Mouse (Mus musculus): ENCODE data around the gene Pax3. TPM values are rescaled to one million over a fixed set of nuclear protein-coding genes. Genes with fewer than 3 reads are reported as not detected.

The Pax3 gene
- polyA plus RNA-seq, 1 experiment: 6.6 TPM

DNA sequence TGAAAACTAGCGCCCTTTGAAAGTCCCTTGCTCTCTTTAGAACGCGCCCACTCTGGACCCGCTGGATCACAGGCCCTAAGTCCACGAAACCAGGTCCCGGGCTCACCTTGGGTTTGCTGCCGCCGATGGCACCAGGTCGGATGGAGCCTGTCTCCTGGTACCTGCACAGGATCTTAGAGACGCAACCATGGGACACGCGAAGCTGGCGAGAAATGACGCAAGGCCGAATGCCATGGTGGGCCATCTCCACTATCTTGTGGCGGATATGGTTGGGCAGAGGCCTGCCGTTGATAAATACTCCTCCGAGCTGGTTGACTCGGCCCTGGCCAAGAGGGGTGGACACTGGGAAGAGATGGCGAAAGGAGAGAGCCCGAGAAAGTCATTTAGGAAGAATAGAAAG lies 1.8 kb downstream of the Pax3 start:
- Histone ChIP-seq H3K27ac (ENCODE audit: control insufficient read depth, insufficient read depth, low read depth, low read length, poor library complexity) (no peak overlapping the region), H3K4me3 (replicated peaks; ENCODE audit: control insufficient read depth, low read depth, low read length) (no peak overlapping the region), H3K4me1 (ENCODE audit: control insufficient read depth, insufficient read depth, low read length) (no peaks in the 10 kb centered on the region)
- TF ChIP-seq POLR2A (IDR thresholded peaks at IDR 0.05; ENCODE audit: borderline replicate concordance, control insufficient read depth, low read depth, low read length) (no peak), CTCF (IDR thresholded peaks at IDR 0.05; ENCODE audit: control insufficient read depth, insufficient read depth, low read length) (no peak)
- WGBS: 11% methylated on average over 21 of the region's 21 CpGs

DNA sequence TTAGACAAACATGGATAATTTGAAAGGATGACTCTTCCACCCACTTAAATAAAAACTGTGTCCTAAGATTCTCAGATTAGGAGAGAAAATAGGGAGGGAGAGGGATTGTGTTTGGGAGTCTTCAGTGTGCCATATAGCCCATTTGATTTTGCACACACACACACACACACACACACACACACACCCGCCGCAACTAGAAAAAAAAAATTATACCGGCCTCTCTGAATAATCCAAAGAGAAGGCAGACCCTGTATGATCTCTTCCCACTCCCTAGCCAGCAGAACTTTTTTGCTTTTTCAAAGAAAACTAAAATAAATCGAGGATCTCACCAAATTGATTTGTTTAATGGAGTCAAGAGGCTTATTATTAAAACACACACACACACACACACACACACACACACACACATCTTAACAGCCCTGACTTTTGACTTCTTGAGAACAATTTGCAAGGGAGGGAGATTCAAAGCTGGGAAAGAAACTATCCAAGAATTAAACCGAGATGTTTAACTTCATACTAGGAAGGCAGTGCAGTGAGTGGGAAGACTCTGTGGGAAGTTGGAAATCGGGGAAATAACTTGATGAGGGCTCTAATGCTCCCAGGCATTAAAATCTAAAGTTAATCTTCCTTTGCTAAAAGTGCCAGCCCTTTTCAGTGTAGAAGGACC lies 2.4 kb downstream of the Pax3 start:
- WGBS: 7% methylated on average over 6 of the region's 6 CpGs
- Histone ChIP-seq H3K27ac (ENCODE audit: control insufficient read depth, insufficient read depth, low read depth, low read length, poor library complexity) (no peak overlapping the region), H3K4me1 (ENCODE audit: control insufficient read depth, insufficient read depth, low read length) (no peaks in the 10 kb centered on the region), H3K4me3 (replicated peaks; ENCODE audit: control insufficient read depth, low read depth, low read length) (no peak overlapping the region)
- TF ChIP-seq CTCF (IDR thresholded peaks at IDR 0.05; ENCODE audit: control insufficient read depth, insufficient read depth, low read length) (no peak), POLR2A (IDR thresholded peaks at IDR 0.05; ENCODE audit: borderline replicate concordance, control insufficient read depth, low read depth, low read length) (no peak)

DNA sequence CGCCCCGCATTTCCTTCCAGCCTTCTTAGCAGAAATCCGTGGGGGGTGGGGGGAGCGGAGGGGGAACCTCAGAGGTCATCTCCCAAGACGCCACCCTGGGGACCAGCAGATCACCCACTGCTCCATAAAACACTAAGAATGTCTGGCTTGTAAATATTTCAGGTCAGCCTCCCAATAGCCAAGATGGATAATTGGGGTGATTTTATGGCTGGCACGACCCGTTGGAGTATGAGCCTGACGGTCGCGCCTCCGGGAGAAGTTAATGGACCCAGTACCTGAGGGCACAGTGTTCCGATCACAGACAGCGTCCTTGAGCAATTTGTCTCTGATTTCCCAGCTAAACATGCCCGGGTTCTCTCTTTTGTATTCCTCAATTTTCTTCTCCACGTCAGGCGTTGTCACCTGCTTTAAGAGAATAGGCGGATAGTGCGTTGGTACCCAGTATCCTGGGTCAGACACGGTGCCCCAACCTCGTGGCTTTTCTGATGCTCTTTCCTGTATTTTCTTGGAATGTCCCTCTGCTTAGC lies 3.4 kb downstream of the Pax3 start:
- H3K4me3 ChIP-seq (replicated peaks; ENCODE audit: control insufficient read depth, low read depth, low read length): no peak overlapping the region
- no peaks in the 10 kb centered on the region for H3K4me1 ChIP-seq (ENCODE audit: control insufficient read depth, insufficient read depth, low read length)
- WGBS: 8% methylated on average over 20 of the region's 20 CpGs

DNA sequence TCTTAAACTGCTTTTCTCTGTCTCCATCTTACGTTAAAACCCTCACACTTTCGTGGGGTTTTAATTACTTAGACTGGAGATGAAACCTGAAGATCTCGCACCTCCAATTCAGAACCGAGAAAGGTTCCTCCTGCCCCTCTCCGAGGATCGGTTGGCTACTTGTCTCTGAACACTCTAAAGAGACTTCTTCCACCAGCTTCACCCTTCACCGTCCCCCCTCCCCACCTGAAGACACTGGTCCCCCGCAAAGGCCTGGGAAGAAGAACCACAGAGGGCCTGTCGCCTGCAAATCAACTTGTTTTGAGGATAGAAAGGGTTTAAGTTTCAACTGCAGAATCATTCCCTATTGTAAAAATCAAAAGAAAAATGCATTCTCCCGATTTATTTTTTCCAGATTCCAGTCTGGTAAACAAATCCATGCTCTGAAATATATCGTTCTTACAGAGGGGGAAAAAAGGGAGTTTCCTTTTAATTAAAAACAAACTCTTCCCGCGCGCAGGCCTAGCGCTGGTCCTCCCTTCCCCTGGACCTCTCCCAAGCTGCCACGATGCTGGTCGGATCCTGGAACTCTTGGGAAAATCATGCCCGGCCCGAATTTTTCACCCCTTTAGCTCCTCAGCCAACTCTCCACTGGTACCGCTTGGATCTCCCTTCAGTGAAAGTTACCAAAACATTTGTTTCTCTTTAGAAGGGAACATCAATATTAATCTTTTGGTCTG lies 4.0 kb downstream of the Pax3 start:
- 7% methylated on average over 20 of the region's 20 CpGs for WGBS
- Histone ChIP-seq H3K4me3 (replicated peaks; ENCODE audit: control insufficient read depth, low read depth, low read length) (no peak overlapping the region), H3K27ac (ENCODE audit: control insufficient read depth, insufficient read depth, low read depth, low read length, poor library complexity) (no peak overlapping the region), H3K4me1 (ENCODE audit: control insufficient read depth, insufficient read depth, low read length) (no peaks in the 10 kb centered on the region)
- no peak for TF ChIP-seq CTCF (IDR thresholded peaks at IDR 0.05; ENCODE audit: control insufficient read depth, insufficient read depth, low read length)
- TF ChIP-seq POLR2A (IDR thresholded peaks at IDR 0.05; ENCODE audit: borderline replicate concordance, control insufficient read depth, low read depth, low read length): no peak

More for the DNA sequence above, 3.4 kb downstream of the Pax3 start:
- TF ChIP-seq CTCF (IDR thresholded peaks at IDR 0.05; ENCODE audit: control insufficient read depth, insufficient read depth, low read length): no peak
- no peak for TF ChIP-seq POLR2A (IDR thresholded peaks at IDR 0.05; ENCODE audit: borderline replicate concordance, control insufficient read depth, low read depth, low read length)
- no peak overlapping the region for H3K27ac ChIP-seq (ENCODE audit: control insufficient read depth, insufficient read depth, low read depth, low read length, poor library complexity)

DNA sequence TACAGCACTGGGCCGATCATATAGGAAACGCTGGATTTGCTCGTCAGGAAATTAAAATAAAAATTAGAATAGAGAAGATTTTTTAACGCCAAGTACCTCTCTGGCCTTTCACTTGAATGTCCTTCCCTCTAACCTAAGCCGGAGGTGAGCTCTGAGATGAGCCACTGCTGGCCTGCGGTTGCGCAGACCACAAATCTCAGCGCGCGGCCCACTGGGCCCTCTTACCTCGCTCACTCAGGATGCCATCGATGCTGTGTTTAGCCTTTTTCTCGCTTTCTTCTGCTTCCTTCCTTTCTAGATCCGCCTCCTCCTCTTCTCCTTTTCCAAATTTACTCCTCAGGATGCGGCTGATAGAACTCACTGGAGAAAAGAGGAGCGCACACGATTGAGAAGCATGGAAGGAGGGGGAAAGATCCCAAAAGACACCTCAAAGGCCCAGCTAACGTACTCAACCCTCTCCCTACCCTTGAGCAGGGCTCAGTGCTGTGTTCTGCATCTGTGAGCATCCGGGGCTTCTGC lies 4.7 kb downstream of the Pax3 start:
- WGBS: 8% methylated on average over 19 of the region's 19 CpGs
- no peak for TF ChIP-seq CTCF (IDR thresholded peaks at IDR 0.05; ENCODE audit: control insufficient read depth, insufficient read depth, low read length)
- TF ChIP-seq POLR2A (IDR thresholded peaks at IDR 0.05; ENCODE audit: borderline replicate concordance, control insufficient read depth, low read depth, low read length): no peak
- Histone ChIP-seq H3K4me1 (ENCODE audit: control insufficient read depth, insufficient read depth, low read length) (no peaks in the 10 kb centered on the region), H3K4me3 (replicated peaks; ENCODE audit: control insufficient read depth, low read depth, low read length) (no peak overlapping the region), H3K27ac (ENCODE audit: control insufficient read depth, insufficient read depth, low read depth, low read length, poor library complexity) (no peak overlapping the region)

DNA sequence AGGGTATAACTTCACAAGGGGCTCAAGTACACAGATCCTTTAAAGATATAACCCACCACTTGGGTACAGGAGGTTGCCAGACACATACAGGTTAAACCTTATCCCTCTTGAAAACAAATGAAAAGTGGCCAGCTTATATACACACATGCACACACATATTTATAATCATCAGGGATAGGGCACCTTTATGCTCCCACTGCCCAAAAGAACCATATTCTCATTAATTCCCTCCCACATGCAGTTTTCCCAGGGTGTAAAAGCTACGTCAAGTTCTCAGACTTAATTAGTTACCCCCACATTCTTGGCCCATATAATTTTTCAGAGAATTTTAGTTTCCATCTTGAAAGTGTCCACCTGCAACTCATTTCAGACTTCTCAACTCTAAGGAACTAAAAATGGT lies 5.2 kb downstream of the Pax3 start:
- no peak overlapping the region for H3K4me3 ChIP-seq (replicated peaks; ENCODE audit: control insufficient read depth, low read depth, low read length)
- TF ChIP-seq POLR2A (IDR thresholded peaks at IDR 0.05; ENCODE audit: borderline replicate concordance, control insufficient read depth, low read depth, low read length) (no peak), CTCF (IDR thresholded peaks at IDR 0.05; ENCODE audit: control insufficient read depth, insufficient read depth, low read length) (no peak)
- no peak overlapping the region for H3K27ac ChIP-seq (ENCODE audit: control insufficient read depth, insufficient read depth, low read depth, low read length, poor library complexity)
- no peaks in the 10 kb centered on the region for H3K4me1 ChIP-seq (ENCODE audit: control insufficient read depth, insufficient read depth, low read length)
- 54% methylated on average over 1 of the region's 1 CpGs for WGBS

DNA sequence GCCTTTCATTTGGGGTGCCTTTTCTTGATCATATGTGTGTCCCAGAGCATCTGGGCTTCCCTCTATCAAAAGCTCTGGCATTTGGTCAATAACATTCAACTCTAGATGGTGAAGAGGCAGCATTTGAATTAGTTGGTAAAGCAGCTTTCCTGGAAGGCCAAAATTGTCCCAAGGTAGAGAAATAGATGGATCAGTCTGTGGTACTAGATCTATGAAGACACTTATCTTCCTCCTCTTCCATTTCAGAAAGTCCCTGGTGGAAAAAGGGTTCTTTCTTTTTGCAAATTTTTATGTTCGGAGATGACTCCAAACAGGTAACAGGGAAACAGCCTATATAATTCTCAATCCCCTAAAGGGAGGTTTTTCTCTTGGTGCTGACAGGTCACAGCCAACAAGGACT lies 5.6 kb downstream of the Pax3 start:
- 66% methylated on average over 1 of the region's 1 CpGs for WGBS
- no peaks in the 10 kb centered on the region for H3K4me1 ChIP-seq (ENCODE audit: control insufficient read depth, insufficient read depth, low read length)
- no peak overlapping the region for H3K27ac ChIP-seq (ENCODE audit: control insufficient read depth, insufficient read depth, low read depth, low read length, poor library complexity)
- TF ChIP-seq POLR2A (IDR thresholded peaks at IDR 0.05; ENCODE audit: borderline replicate concordance, control insufficient read depth, low read depth, low read length): no peak
- no peak for TF ChIP-seq CTCF (IDR thresholded peaks at IDR 0.05; ENCODE audit: control insufficient read depth, insufficient read depth, low read length)
- no peak overlapping the region for H3K4me3 ChIP-seq (replicated peaks; ENCODE audit: control insufficient read depth, low read depth, low read length)

DNA sequence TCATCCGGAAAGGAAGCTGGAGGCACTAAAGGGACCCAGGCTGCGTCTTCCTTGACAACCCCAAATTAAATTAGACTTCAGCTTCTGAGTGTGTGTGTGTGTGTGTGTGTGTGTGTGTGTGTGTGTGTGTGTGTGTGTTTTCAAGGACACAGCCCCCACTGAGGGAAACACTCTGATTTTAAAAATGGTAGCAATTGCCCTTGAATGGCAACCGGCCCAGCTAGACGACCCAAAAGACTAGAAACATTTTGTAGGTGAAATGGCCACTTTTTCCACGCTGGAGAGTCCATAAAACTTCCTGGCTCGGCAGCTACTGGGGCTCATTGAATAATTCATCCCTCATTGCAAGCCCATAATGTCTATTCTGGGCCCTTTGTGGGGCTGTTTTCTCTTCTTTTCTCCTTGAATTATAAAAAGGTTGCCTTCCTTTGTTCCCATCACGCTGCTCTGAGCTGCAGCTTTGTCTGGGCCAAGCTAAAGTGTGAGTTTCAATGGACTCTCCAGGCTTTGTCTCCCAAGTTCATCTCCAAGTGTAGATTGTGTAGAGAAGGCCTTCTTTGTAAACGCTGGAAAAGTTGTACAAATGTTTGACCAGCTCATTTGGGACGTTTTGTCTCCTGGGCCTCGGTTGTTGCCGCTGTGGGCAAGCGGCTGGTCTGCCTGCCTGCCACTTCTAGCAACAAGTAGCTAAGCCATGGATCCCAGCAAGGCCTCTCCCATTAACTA lies 6.4 kb downstream of the Pax3 start:
- Histone ChIP-seq H3K27ac (ENCODE audit: control insufficient read depth, insufficient read depth, low read depth, low read length, poor library complexity) (no peak overlapping the region), H3K4me3 (replicated peaks; ENCODE audit: control insufficient read depth, low read depth, low read length) (no peak overlapping the region), H3K4me1 (ENCODE audit: control insufficient read depth, insufficient read depth, low read length) (no peaks in the 10 kb centered on the region)
- TF ChIP-seq CTCF (IDR thresholded peaks at IDR 0.05; ENCODE audit: control insufficient read depth, insufficient read depth, low read length): no peak
- no peak for TF ChIP-seq POLR2A (IDR thresholded peaks at IDR 0.05; ENCODE audit: borderline replicate concordance, control insufficient read depth, low read depth, low read length)
- 7% methylated on average over 12 of the region's 12 CpGs for WGBS

All from bone marrow, adult 2 months (tissue).